Mouse (Mus musculus) olfactory bulb, adult 2 months (tissue): ENCODE measurements around the gene Rgl1. TPM values are rescaled to one million over a fixed set of nuclear protein-coding genes. Genes with fewer than 3 reads are reported as not detected.

Experiments used
- H3K27ac ChIP-seq: fragments of 200-500 bp; 2 replicates; pipeline ENCODE4 v1.5.1; 2012; ENCODE audit warnings: low read depth, low read length; ENCODE audit not compliant: insufficient read depth
- H3K4me1 ChIP-seq: fragments of 200-500 bp; 2 replicates; pipeline ENCODE4 v1.6.1; 2012; ENCODE audit warnings: low read length; ENCODE audit not compliant: control insufficient read depth, insufficient read depth
- H3K4me3 ChIP-seq: fragments of 200-500 bp; 2 replicates; pipeline ENCODE4 v1.5.1; 2012; ENCODE audit warnings: mild to moderate bottlenecking, low read depth, low read length, moderate library complexity; ENCODE audit not compliant: insufficient read depth
- CTCF ChIP-seq: fragments of 200-500 bp; IDR thresholded peaks from 2 replicates; pipeline ENCODE4 v1.5.1; 2012; ENCODE audit warnings: low read depth, mild to moderate bottlenecking, low read length, moderate library complexity; ENCODE audit not compliant: insufficient read depth
- POLR2A ChIP-seq: fragments of 200-500 bp; IDR thresholded peaks from 2 replicates; pipeline ENCODE4 v1.6.1; 2012; ENCODE audit warnings: mild to moderate bottlenecking, low read depth, low read length, moderate library complexity; ENCODE audit not compliant: insufficient read depth
- WGBS: fragments of 180-500 bp; shearing (Covaris S2); methylation state at CpG from one replicate; pipeline ENCODE4 v1.1.7; 2018; 5-methylcytosine and 5-hydroxymethylcytosine counted together
- polyA plus RNA-seq: library from polyadenylated mRNA; stranded (reverse); fragments of >200 nt; gene quantifications from 2 replicates; pipeline ENCODE4 v1.2.4, GENCODE M21; 2012; ENCODE audit warnings: low replicate concordance; ENCODE audit not compliant: missing spikeins, insufficient read depth, insufficient read length

Gene Rgl1
- polyA plus RNA-seq, 1 experiment = not detected

DNA sequence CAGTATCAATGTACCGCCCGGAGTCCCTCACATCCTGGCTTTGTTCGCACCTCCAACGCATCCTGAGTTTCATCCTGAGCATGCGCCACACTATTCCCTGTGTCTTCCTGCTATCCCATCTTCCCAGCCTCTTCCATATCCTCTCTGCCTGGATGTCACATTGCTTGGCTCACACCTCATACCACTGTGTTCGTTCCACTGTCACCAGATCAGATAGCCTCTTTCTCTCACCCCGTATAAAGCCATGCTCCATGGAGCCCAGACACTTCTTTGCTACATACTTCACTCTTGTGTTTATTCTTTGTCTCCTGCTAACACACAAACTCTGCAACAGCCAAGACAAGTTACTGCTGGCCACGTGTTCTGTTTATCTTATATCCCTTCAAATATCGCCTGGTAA is 195.5 kb downstream of the Rgl1 start:
- H3K27ac ChIP-seq = no peak overlapping the region
- TF ChIP-seq POLR2A = no peak
- no peak for TF ChIP-seq CTCF
- H3K4me3 ChIP-seq = no peak overlapping the region
- WGBS = 94% methylated on average over 9 of the region's 9 CpGs
- peaks cover 15% of the 10 kb centered on the region for H3K4me1 ChIP-seq

- 85% methylated on average over 5 of the region's 5 CpGs for WGBS
- TF ChIP-seq POLR2A (no peak), CTCF (no peak)
- Histone ChIP-seq H3K27ac (no peak overlapping the region), H3K4me1 (peaks cover 13% of the 10 kb centered on the region), H3K4me3 (no peak overlapping the region)
Observed at GRCm38 (mm10) chr1:152563282-152563681, 202.9 kb downstream of the Rgl1 start.

DNA sequence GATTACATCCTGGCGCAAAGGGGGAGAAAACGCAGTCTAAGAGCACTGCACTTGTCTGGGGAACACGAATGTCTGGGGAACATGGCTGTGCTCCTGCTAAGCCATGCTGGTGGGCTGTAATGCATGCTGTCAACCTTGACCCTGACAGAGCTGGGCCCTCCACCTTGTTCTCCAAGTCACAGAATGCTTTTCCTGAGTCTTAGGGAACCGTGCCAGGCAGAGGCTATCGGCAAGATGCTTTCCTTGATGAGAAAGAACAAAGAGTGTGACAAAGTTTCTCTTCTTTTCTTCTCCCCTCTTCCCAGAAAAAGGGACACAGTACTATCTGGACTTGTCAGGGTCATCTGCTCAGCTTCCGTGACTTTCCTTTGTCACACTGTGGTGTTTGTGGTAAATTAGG is 203.3 kb downstream of the Rgl1 start:
- 81% methylated on average over 6 of the region's 6 CpGs for WGBS
- H3K4me1 ChIP-seq = peaks cover 14% of the 10 kb centered on the region
- TF ChIP-seq POLR2A = no peak
- no peak for TF ChIP-seq CTCF
- H3K27ac ChIP-seq = no peak overlapping the region
- H3K4me3 ChIP-seq = no peak overlapping the region

GRCm38 (mm10) chr1:152560477-152560876 is 205.7 kb downstream of the Rgl1 start:
- WGBS = 58% methylated on average over 5 of the region's 5 CpGs
- TF ChIP-seq CTCF (no peak), POLR2A (no peak)
- H3K4me1 ChIP-seq = peaks cover 26% of the 10 kb centered on the region
- no peak overlapping the region for H3K4me3 ChIP-seq
- H3K27ac ChIP-seq = peak overlapping the region; percentile 63

DNA sequence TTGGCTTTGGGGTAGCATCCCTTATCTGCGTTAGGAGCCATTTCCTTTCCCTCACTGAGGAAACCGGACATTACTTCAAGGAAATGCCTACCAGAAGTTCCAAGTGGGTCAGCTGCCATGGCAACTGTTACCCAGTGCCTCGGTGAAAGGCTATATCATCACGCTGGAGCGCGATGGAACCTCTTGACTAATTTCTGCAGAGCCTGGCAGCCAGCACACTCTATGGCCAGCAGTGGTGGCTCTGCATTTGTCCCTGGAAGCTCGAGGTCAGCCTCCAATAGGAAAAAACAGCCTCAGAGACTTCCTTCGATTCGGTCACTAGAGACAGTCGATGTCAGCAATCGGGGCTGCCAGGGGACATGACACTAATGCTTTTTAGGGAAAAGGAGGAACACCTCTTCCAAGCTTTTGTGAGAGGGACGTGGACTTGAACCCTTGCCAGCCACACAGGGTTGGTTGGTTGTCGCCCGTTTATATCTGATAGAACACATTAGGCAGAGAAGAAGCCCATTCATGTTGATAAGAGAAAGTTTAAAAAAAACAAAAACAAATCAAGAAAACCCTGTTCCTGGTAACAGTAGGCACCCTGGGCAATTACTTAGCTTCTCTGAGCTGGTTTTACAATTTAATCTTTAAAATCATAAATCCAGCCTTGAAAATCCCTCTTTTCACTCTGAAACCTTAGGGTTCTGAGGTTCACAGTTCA is 209.4 kb downstream of the Rgl1 start:
- Histone ChIP-seq H3K4me3 (no peak overlapping the region), H3K27ac (no peak overlapping the region), H3K4me1 (peaks cover 21% of the 10 kb centered on the region)
- TF ChIP-seq POLR2A (no peak), CTCF (no peak)
- WGBS = 29% methylated on average over 14 of the region's 14 CpGs

GRCm38 (mm10) chr1:152555944-152556573 is 210.1 kb downstream of the Rgl1 start:
- 26% methylated on average over 7 of the region's 7 CpGs for WGBS
- TF ChIP-seq POLR2A (no peak), CTCF (no peak)
- H3K27ac ChIP-seq = peak overlapping the region; percentile 24; the same call in 1 of the 2 replicates
- H3K4me3 ChIP-seq = no peak overlapping the region
- H3K4me1 ChIP-seq = peaks cover 19% of the 10 kb centered on the region

DNA sequence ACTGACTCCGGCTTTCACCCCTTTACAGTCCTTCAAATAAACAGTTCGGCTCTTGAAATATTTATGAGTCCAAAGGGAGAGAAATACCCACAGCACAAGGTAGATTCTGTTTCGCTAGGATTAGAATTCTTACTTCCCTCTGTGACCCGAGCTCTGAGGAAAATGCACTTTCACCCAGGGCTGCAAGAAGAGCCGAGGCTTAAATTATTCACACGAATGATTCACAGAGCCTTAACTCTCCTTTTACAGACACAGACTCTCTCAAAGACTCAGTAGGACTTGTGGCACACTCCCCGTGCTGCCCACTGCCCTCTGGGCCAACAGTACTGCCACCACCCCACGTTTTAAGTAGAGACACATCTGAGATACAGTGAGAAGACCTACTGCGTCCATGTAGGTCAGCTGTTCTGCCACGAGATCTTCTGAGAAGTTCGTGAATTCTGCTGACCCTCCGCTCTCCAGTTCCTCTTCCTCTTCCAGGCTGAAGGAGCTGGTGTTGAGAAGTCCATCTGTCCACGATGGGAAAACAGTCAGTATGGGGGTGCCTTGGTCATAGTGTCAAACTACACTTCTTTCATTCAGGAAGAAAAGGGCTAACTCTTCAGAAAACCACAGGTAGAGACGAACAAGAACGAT is 212.1 kb downstream of the Rgl1 start:
- no peak for TF ChIP-seq POLR2A
- no peak for TF ChIP-seq CTCF
- 67% methylated on average over 15 of the region's 15 CpGs for WGBS
- Histone ChIP-seq H3K27ac (no peak overlapping the region), H3K4me1 (peaks cover 14% of the 10 kb centered on the region), H3K4me3 (no peak overlapping the region)

DNA sequence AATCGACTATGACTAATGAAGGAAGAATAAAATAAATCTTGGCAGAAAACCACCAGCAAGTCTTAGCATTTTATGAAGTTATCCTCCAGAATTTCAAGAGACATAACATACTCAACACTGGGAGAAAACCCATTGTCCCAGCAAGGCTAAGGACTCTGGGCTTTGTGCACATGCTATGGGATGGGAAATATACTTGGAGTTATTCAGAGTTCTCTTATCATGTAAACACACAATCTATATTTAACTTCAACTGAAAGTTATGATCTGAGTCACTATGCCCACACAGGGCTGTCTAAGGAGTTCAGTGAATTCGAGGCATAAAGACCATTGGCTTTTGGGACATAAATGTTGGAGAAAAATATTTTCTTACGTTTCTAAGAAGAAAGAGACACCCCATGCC is 215.2 kb downstream of the Rgl1 start:
- 67% methylated on average over 3 of the region's 3 CpGs for WGBS
- TF ChIP-seq CTCF (no peak), POLR2A (no peak)
- H3K4me3 ChIP-seq = no peak overlapping the region
- H3K4me1 ChIP-seq = peaks cover under 1% of the 10 kb centered on the region
- no peak overlapping the region for H3K27ac ChIP-seq

- H3K4me3 ChIP-seq = no peak overlapping the region
- 90% methylated on average over 2 of the region's 2 CpGs for WGBS
- no peak for TF ChIP-seq CTCF
- no peak for TF ChIP-seq POLR2A
- no peak overlapping the region for H3K27ac ChIP-seq
- H3K4me1 ChIP-seq = no peaks in the 10 kb centered on the region
Observed at GRCm38 (mm10) chr1:152550544-152550943, 215.6 kb downstream of the Rgl1 start.
